Mouse (Mus musculus) large intestine, adult 2 months (tissue): ENCODE measurements around the gene Myo18a. TPM values are rescaled to one million over a fixed set of nuclear protein-coding genes. Genes with fewer than 3 reads are reported as not detected.

ENCODE experiments used
- DNase-seq: peaks from one replicate; pipeline ENCODE4 v3.0.0-alpha.2; 2012; ENCODE audit warnings: low read depth, low spot score
- WGBS: fragments of 180-500 bp; shearing (Covaris S2); methylation state at CpG from one replicate; pipeline ENCODE4 v1.1.7; 2018; 5-methylcytosine and 5-hydroxymethylcytosine counted together
- polyA plus RNA-seq: library from polyadenylated mRNA; depleted of rRNA; stranded (reverse); fragments of >200 nt; gene quantifications from 2 replicates; pipeline ENCODE4 v1.2.3, GENCODE M21; 2012

Gene Myo18a
- polyA plus RNA-seq, 1 experiment, result 69.0 TPM

GRCm38 (mm10) chr11:77854641-77855040 lies 91.6 kb downstream of the Myo18a start:
- no peak for DNase-seq
- 77% methylated on average over 3 of the region's 3 CpGs for WGBS

GRCm38 (mm10) chr11:77855396-77855795 lies 92.3 kb downstream of the Myo18a start:
- no peak for DNase-seq
- WGBS, result 78% methylated on average over 15 of the region's 15 CpGs

- WGBS, result 93% methylated on average over 6 of the region's 6 CpGs
- no peak for DNase-seq
Measured at GRCm38 (mm10) chr11:77857089-77857488, 94.0 kb downstream of the Myo18a start.

- no peak for DNase-seq
- WGBS, result 79% methylated on average over 9 of the region's 9 CpGs
Measured at GRCm38 (mm10) chr11:77858589-77858988, 95.5 kb downstream of the Myo18a start.

- WGBS, result 72% methylated on average over 9 of the region's 9 CpGs
- DNase-seq, result no peak
Measured at GRCm38 (mm10) chr11:77860947-77861346, 97.9 kb downstream of the Myo18a start.

GRCm38 (mm10) chr11:77862887-77863286 lies 99.8 kb downstream of the Myo18a start:
- DNase-seq, result no peak
- 84% methylated on average over 7 of the region's 7 CpGs for WGBS

- no peak for DNase-seq
- 79% methylated on average over 12 of the region's 12 CpGs for WGBS
Measured at GRCm38 (mm10) chr11:77864771-77865170, 101.7 kb downstream of the Myo18a start.

GRCm38 (mm10) chr11:77867419-77868083 lies 104.5 kb downstream of the Myo18a start:
- 57% methylated on average over 12 of the region's 12 CpGs for WGBS
- DNase-seq, result no peak

- 46% methylated on average over 4 of the region's 4 CpGs for WGBS
Measured at GRCm38 (mm10) chr11:77871436-77871835, 108.4 kb downstream of the Myo18a start.

GRCm38 (mm10) chr11:77872236-77872635 lies 109.2 kb downstream of the Myo18a start:
- 6% methylated on average over 11 of the region's 11 CpGs for WGBS
- no peak for DNase-seq

More at GRCm38 (mm10) chr11:77871436-77871835, 108.4 kb downstream of the Myo18a start:
- DNase-seq, result no peak

GRCm38 (mm10) chr11:77872685-77873084 lies 109.6 kb downstream of the Myo18a start:
- WGBS, result 25% methylated on average over 7 of the region's 7 CpGs
- no peak for DNase-seq

- WGBS, result 26% methylated on average over 3 of the region's 3 CpGs
- DNase-seq, result no peak
Measured at GRCm38 (mm10) chr11:77873116-77873515, 110.1 kb downstream of the Myo18a start.

- WGBS, result 57% methylated on average over 6 of the region's 6 CpGs
- no peak for DNase-seq
Measured at GRCm38 (mm10) chr11:77874685-77875231, 111.7 kb downstream of the Myo18a start.

GRCm38 (mm10) chr11:77875269-77875668 lies 112.2 kb downstream of the Myo18a start:
- DNase-seq, result no peak
- WGBS, result 74% methylated on average over 5 of the region's 5 CpGs

GRCm38 (mm10) chr11:77875847-77876759 lies 113.1 kb downstream of the Myo18a start:
- 61% methylated on average over 26 of the region's 26 CpGs for WGBS
- DNase-seq, result no peak

GRCm38 (mm10) chr11:77876760-77877148 lies 113.7 kb downstream of the Myo18a start:
- WGBS, result 64% methylated on average over 11 of the region's 11 CpGs
- no peak for DNase-seq

- 45% methylated on average over 10 of the region's 10 CpGs for WGBS
- DNase-seq, result no peak
Measured at GRCm38 (mm10) chr11:77884524-77885245, 121.6 kb downstream of the Myo18a start.

GRCm38 (mm10) chr11:77885246-77885575 lies 122.2 kb downstream of the Myo18a start:
- WGBS, result 63% methylated on average over 8 of the region's 8 CpGs
- DNase-seq, result no peak

GRCm38 (mm10) chr11:77887373-77887960 lies 124.4 kb downstream of the Myo18a start:
- 61% methylated on average over 17 of the region's 17 CpGs for WGBS
- no peak for DNase-seq

- DNase-seq, result no peak
- WGBS, result 77% methylated on average over 5 of the region's 5 CpGs
Measured at GRCm38 (mm10) chr11:77888846-77889245, 125.8 kb downstream of the Myo18a start.
